ENCODE assay signal across 8 mouse cellular contexts in the genomic region with DNA sequence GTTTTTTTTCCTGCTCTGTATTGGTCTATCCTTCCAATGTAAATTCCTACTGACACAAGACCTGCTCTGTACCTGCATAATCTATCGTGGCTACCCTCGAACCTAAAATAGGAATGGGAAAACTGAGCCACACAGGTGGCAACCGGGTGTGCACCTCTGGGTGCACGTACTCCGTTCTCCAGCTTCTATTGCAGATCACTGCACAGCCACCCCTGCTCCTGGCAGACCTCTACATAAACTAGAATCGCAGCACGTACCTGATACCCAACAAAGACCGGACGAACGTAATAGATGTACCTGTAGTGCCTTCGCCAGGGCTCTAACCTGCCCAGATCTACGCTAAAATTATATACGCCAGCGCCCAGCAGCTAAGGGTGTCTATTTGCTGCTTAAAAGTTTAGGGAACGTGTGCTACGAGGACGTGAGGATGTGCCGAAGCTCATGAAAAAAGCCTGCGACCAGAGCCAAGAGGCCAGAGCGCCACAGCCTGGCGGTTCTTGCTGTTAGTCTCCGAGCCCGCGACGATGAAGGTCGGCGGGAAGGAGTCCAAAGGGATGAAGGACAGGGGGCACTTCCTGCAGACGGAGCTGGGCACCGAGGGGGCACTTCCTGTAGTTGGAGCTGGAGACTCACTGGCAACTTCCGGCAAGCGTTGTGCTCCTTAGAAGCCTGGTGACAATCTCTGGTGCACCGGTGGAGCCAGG. TPM values are rescaled to one million over a fixed set of nuclear protein-coding genes. Genes with fewer than 3 reads are reported as not detected.
A peak's percentile ranks its signal among the peaks of the same experiment; 100 is the strongest.
DNase-seq lines count a peak whose midpoint lies in the region; ATAC-seq lines count a peak whose summit lies in the region.

A gene (minus strand): TSS at position 556 of the 704 bp plus-strand sequence.

- DNase-seq in ZHBTc4 (ENCODE audit: low read depth, low spot score), result peak; percentile 68
- peak; percentile 77 to 79 for DNase-seq in cerebellum, postnatal 36 days
- DNase-seq in frontal cortex, postnatal 25 days (ENCODE audit: low spot score in 2 of 2), result peak; percentile 39 to 64
- DNase-seq in layer of hippocampus, postnatal 25 days (ENCODE audit: extremely low spot score in 1 of 2, low spot score in 1 of 2), result peak; percentile 57 to 59
- DNase-seq in lung, postnatal 10 days, result peak; percentile 73
- DNase-seq in ovary, postnatal 36 days (ENCODE audit: low spot score), result peak; percentile 75
- peak; percentile 75 for DNase-seq in thymus, postnatal 14 days

- ATAC-seq in hindbrain, embryonic 13.5 days (ENCODE audit: low FRiP score), result peak; percentile 97

- peak within 1 kb of the TSS; percentile 81 for H3K9ac ChIP-seq in hindbrain, embryonic 13.5 days

- peaks cover 14% of the 10 kb centered on the region for H3K4me1 ChIP-seq in hindbrain, embryonic 13.5 days (replicated peaks)

- H3K27me3 ChIP-seq in hindbrain, embryonic 13.5 days, result no peaks in the 10 kb centered on the region

- H3K4me2 ChIP-seq in hindbrain, embryonic 13.5 days, result peak within 1 kb of the TSS; percentile 81

- H3K36me3 ChIP-seq in hindbrain, embryonic 13.5 days, result peaks cover 29% of the 10 kb centered on the region

- peak within 1 kb of the TSS; percentile 89 for H3K27ac ChIP-seq in hindbrain, embryonic 13.5 days

- WGBS in hindbrain, embryonic 13.5 days, result 2% methylated on average over 32 of the region's 32 CpGs

- H3K4me3 ChIP-seq in hindbrain, embryonic 13.5 days, result peak within 1 kb of the TSS; percentile 59

- H3K9me3 ChIP-seq in hindbrain, embryonic 13.5 days, result no peaks in the 10 kb centered on the region

RNA-seq across cellular contexts. Expression of the gene that starts here (rescaled TPM):
- 4.0 and 4.2 TPM in 2 replicates for polyA plus RNA-seq in hindbrain, embryonic 13.5 days (2015; fragmentation: Nextera tagmentation; extraction: Ambion mirVana)
- 1 to 10 TPM; 1.2 to 1.8 TPM for total RNA-seq in layer of hippocampus, postnatal 25 days (2021)

Comparison
In these comparisons a context has a peak if more than half of its experiments do, and no peak if none do; other contexts are left out.
1. Peak in every context shown above with its lines: DNase-seq, ATAC-seq, H3K4me3 ChIP-seq and H3K27ac ChIP-seq.